Mouse (Mus musculus): ENCODE measurements around the gene Hcn4. TPM values are rescaled to one million over a fixed set of nuclear protein-coding genes. Genes with fewer than 3 reads are reported as not detected.

The Hcn4 gene
- polyA plus RNA-seq, 1 experiment from 2014 or later = 0.68 TPM

GRCm38 (mm10) chr9:58882686-58883085 lies 59.5 kb downstream of the Hcn4 start:
- DNase-seq (ENCODE audit: low spot score) (no peak), ATAC-seq (replicated peaks; ENCODE audit: low FRiP score) (no peak)
- Histone ChIP-seq H3K9ac (ENCODE audit: low read length) (no peak overlapping the region), H3K4me1 (replicated peaks; ENCODE audit: control insufficient read depth, insufficient read depth, low read length) (no peaks in the 10 kb centered on the region), H3K36me3 (ENCODE audit: control insufficient read depth, insufficient read depth, low read length) (no peaks in the 10 kb centered on the region; the same call in 1 of the 2 replicates), H3K27ac (ENCODE audit: low read depth, low read length) (no peak overlapping the region), H3K4me3 (ENCODE audit: low read depth, low read length) (no peak overlapping the region), H3K9me3 (ENCODE audit: control insufficient read depth, low read length) (no peaks in the 10 kb centered on the region), H3K4me2 (ENCODE audit: low read depth, low read length, severe bottlenecking) (no peak overlapping the region), H3K27me3 (ENCODE audit: control insufficient read depth, insufficient read depth, low read length) (no peaks in the 10 kb centered on the region)
- 54% methylated on average over 1 of the region's 1 CpGs for WGBS

GRCm38 (mm10) chr9:58889782-58890448 lies 66.7 kb downstream of the Hcn4 start:
- DNase-seq (ENCODE audit: low spot score) (no peak), ATAC-seq (replicated peaks; ENCODE audit: low FRiP score) (no peak)
- Histone ChIP-seq H3K9me3 (ENCODE audit: control insufficient read depth, low read length) (no peaks in the 10 kb centered on the region), H3K36me3 (ENCODE audit: control insufficient read depth, insufficient read depth, low read length) (no peaks in the 10 kb centered on the region; the same call in 1 of the 2 replicates), H3K4me3 (ENCODE audit: low read depth, low read length) (no peak overlapping the region), H3K4me1 (replicated peaks; ENCODE audit: control insufficient read depth, insufficient read depth, low read length) (no peaks in the 10 kb centered on the region), H3K27ac (ENCODE audit: low read depth, low read length) (no peak overlapping the region), H3K9ac (ENCODE audit: low read length) (no peak overlapping the region), H3K4me2 (ENCODE audit: low read depth, low read length, severe bottlenecking) (no peak overlapping the region), H3K27me3 (ENCODE audit: control insufficient read depth, insufficient read depth, low read length) (no peaks in the 10 kb centered on the region)
- 91% methylated on average over 12 of the region's 12 CpGs for WGBS

- no peaks in the 10 kb centered on the region for H3K9me3 ChIP-seq (ENCODE audit: control insufficient read depth, low read length)
- WGBS = 94% methylated on average over 8 of the region's 8 CpGs
- no peaks in the 10 kb centered on the region for H3K27me3 ChIP-seq (ENCODE audit: control insufficient read depth, insufficient read depth, low read length)
- H3K4me2 ChIP-seq (ENCODE audit: low read depth, low read length, severe bottlenecking) = no peak overlapping the region
- no peaks in the 10 kb centered on the region; the same call in 1 of the 2 replicates for H3K36me3 ChIP-seq (ENCODE audit: control insufficient read depth, insufficient read depth, low read length)
- DNase-seq (ENCODE audit: low spot score) = no peak
- no peak overlapping the region for H3K4me3 ChIP-seq (ENCODE audit: low read depth, low read length)
- H3K27ac ChIP-seq (ENCODE audit: low read depth, low read length) = no peak overlapping the region
- H3K4me1 ChIP-seq (replicated peaks; ENCODE audit: control insufficient read depth, insufficient read depth, low read length) = no peaks in the 10 kb centered on the region
- ATAC-seq (replicated peaks; ENCODE audit: low FRiP score) = no peak
- H3K9ac ChIP-seq (ENCODE audit: low read length) = no peak overlapping the region
Measured at GRCm38 (mm10) chr9:58890893-58891292, 67.7 kb downstream of the Hcn4 start.

DNA sequence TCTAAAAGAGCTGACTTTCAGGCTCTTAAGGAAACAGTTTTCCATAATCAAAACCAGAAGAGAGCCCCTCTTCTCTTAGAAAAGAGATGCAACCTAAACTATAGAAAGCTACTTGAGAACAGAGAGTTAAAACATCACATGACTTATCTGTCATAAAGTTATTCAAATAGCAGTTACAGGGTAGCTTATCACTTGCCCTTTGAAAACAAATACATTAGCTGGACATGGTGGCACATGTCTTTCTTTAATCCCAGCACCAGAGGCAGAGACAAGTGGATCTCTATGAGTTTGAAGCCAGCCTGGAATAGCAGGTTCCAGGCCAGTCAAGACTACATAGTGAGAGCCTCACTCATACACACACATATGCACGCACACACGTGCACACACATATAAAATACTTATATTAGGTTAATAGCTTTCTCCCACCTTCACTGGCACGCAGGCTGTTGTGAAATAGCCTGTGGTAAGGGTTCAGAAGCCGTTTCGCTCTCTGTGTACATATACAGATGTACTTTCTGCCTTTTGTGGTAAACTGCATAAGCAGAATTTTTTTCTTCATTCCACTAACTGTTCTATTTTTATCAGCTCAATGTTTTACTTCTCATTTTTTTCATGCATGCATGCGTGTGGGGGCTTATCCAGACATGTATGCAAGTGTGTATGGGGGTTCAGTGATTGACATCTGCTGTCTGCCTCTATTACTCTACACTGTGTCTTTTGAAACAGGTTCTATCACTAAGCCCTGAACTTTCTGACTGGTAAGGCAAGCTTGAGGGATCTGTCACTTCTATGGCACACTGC lies 68.8 kb downstream of the Hcn4 start:
- no peak for DNase-seq (ENCODE audit: low spot score)
- Histone ChIP-seq H3K9ac (ENCODE audit: low read length) (no peak overlapping the region), H3K4me1 (replicated peaks; ENCODE audit: control insufficient read depth, insufficient read depth, low read length) (no peaks in the 10 kb centered on the region), H3K4me3 (ENCODE audit: low read depth, low read length) (no peak overlapping the region), H3K27ac (ENCODE audit: low read depth, low read length) (no peak overlapping the region), H3K36me3 (ENCODE audit: control insufficient read depth, insufficient read depth, low read length) (no peaks in the 10 kb centered on the region; the same call in 1 of the 2 replicates), H3K9me3 (ENCODE audit: control insufficient read depth, low read length) (no peaks in the 10 kb centered on the region), H3K4me2 (ENCODE audit: low read depth, low read length, severe bottlenecking) (no peak overlapping the region), H3K27me3 (ENCODE audit: control insufficient read depth, insufficient read depth, low read length) (no peaks in the 10 kb centered on the region)
- no peak for ATAC-seq (replicated peaks; ENCODE audit: low FRiP score)
- WGBS = 92% methylated on average over 6 of the region's 6 CpGs

- H3K9ac ChIP-seq (ENCODE audit: low read length) = no peak overlapping the region
- no peak overlapping the region for H3K4me3 ChIP-seq (ENCODE audit: low read depth, low read length)
- no peaks in the 10 kb centered on the region for H3K4me1 ChIP-seq (replicated peaks; ENCODE audit: control insufficient read depth, insufficient read depth, low read length)
- ATAC-seq (replicated peaks; ENCODE audit: low FRiP score) (no peak), DNase-seq (ENCODE audit: low spot score) (no peak)
- no peak overlapping the region for H3K4me2 ChIP-seq (ENCODE audit: low read depth, low read length, severe bottlenecking)
- no peaks in the 10 kb centered on the region for H3K27me3 ChIP-seq (ENCODE audit: control insufficient read depth, insufficient read depth, low read length)
- no peaks in the 10 kb centered on the region for H3K36me3 ChIP-seq (ENCODE audit: control insufficient read depth, insufficient read depth, low read length)
- no peaks in the 10 kb centered on the region for H3K9me3 ChIP-seq (ENCODE audit: control insufficient read depth, low read length)
- H3K27ac ChIP-seq (ENCODE audit: low read depth, low read length) = no peak overlapping the region
Measured at GRCm38 (mm10) chr9:58899602-58900001, 76.4 kb downstream of the Hcn4 start.

DNA sequence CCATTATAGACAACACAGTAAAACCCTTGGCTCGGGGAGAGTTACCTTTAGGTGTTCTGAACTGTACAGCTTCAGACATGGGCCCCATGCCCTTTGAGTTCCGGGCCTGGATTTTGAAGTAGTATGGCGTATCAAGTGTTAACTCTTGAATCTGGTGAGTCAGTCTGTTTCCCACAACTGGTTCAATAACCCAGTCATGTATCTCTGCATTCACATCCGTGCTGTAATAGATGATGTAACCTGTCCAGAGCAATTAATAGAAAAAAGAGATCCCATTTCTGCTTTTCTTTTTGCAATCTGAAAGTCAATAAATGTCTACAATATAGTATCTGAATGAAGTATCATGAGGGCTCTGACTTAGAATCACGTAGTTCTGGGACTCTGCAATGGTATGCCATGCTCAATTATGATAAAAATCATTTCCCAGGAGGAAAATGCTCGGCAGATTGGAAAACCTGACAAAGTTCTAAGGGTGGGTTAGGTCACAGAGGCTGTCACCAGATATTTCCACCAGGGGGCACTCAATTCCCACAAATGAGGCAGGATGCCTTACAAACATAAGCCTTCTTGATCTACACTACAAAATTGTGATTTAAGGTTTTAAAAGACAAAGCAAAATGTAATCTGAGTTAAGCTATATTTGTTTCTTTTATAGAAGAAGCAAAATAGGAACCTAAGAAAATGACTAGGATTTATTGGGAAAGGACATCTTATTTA lies 79.8 kb downstream of the Hcn4 start:
- H3K27me3 ChIP-seq (ENCODE audit: control insufficient read depth, insufficient read depth, low read length) = no peaks in the 10 kb centered on the region
- H3K9ac ChIP-seq (ENCODE audit: low read length) = no peak overlapping the region
- no peaks in the 10 kb centered on the region for H3K36me3 ChIP-seq (ENCODE audit: control insufficient read depth, insufficient read depth, low read length)
- H3K9me3 ChIP-seq (ENCODE audit: control insufficient read depth, low read length) = no peaks in the 10 kb centered on the region
- no peaks in the 10 kb centered on the region for H3K4me1 ChIP-seq (replicated peaks; ENCODE audit: control insufficient read depth, insufficient read depth, low read length)
- H3K27ac ChIP-seq (ENCODE audit: low read depth, low read length) = no peak overlapping the region
- H3K4me3 ChIP-seq (ENCODE audit: low read depth, low read length) = no peak overlapping the region
- no peak overlapping the region for H3K4me2 ChIP-seq (ENCODE audit: low read depth, low read length, severe bottlenecking)
- DNase-seq (ENCODE audit: low spot score) = peak; percentile 64
- no peak for ATAC-seq (replicated peaks; ENCODE audit: low FRiP score)
- WGBS = 71% methylated on average over 6 of the region's 6 CpGs

Other genes with a start within 250 kb of the Hcn4 start
- 58.7 and 60.3 TPM in 2 replicates for gene Nptn, start 241.2 kb upstream of the Hcn4 start, polyA plus RNA-seq (2014; fragmentation: Nextera tagmentation; extraction: Ambion mirVana)
- 0.91 and 2.0 TPM in 2 replicates for gene Rec114, start 79.4 kb upstream of the Hcn4 start, polyA plus RNA-seq (2014; fragmentation: Nextera tagmentation; extraction: Ambion mirVana)
- gene Neo1, start 213.0 kb downstream of the Hcn4 start, polyA plus RNA-seq (2014; fragmentation: Nextera tagmentation; extraction: Ambion mirVana) = 38.6 and 41.8 TPM in 2 replicates

Measured in forebrain, embryonic 11.5 days (tissue).